Comparison of ENCODE assay signal across 13 mouse cellular contexts in the genomic region with DNA sequence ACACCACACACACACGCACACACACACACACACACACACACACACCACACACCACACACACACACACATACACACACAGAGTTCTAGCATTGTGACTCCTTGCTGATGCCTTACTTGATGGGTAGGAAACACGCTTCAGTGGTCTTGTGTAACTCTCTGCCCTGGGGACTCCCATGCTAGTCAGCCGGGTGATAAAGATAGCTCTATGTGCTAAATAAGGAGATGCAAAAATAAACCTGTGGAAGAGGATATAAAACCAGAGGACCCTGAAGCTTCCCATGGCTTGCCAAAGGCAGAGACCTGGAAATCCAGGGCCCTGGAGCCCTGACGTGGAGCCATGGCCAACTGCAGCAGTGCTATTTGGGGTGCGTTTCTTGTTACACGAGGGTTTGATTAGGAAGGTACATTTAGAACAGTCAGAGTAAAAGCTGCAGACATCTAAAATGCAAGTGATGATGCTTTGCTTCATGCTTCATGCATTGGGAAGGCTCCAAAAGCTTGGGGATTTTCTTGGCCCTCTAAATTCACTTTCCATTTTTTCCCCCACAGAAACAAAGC. TPM values are rescaled to one million over a fixed set of nuclear protein-coding genes. Genes with fewer than 3 reads are reported as not detected.
DNase-seq lines count a peak whose midpoint lies in the region; ATAC-seq and TF ChIP-seq lines count a peak whose summit lies in the region.
"Had no signal": no experiment of that assay in that cellular context is flagged by ENCODE, and none has a peak within 500 bp of the region (broad histone marks: within the 10 kb centered on the region; RNA-seq: fewer than 3 reads in every experiment).

No protein-coding gene starts in this region.

- peak overlapping the region; percentile 69 for H3K4me2 ChIP-seq in CH12.LX (ENCODE audit: insufficient read depth, low read depth, poor library complexity, severe bottlenecking)
- no peak overlapping the region for H3K4me2 ChIP-seq in stomach, postnatal 0 days (replicated peaks; ENCODE audit: low read depth)

- TF ChIP-seq POLR2A in CH12.LX (IDR thresholded peaks at IDR 0.05; ENCODE audit: low read depth, low read length): no peak
- TF ChIP-seq POLR2A in cortical plate, adult 2 months (IDR thresholded peaks at IDR 0.05; ENCODE audit: extremely low read depth, insufficient read depth, low read length): no peak

- no peak; the same call in 1 of the 2 replicates for TF ChIP-seq RAD21 in CH12.LX (IDR thresholded peaks at IDR 0.05; ENCODE audit: low read depth, low read length)

- ATAC-seq in stomach, postnatal 0 days (ENCODE audit: low FRiP score, low TSS enrichment): no peak

- intact Hi-C loops in heart, postnatal 14 days (cut with DNase I): no loop called here
- intact Hi-C loops in left cerebral cortex, postnatal 25 days (cut with DNase I): no loop called here

- H3K36me3 ChIP-seq in heart, embryonic 10.5 days: 0 out of 2 replicates have a peak, but pooled peaks cover 2% of the 10 kb centered on the region
- H3K36me3 ChIP-seq in CH12.LX (replicated peaks in 1 of 2; ENCODE audit: control insufficient read depth in 1 of 2, insufficient read depth in 1 of 2, low read length in 1 of 2): no peaks in the 10 kb centered on the region
- no peaks in the 10 kb centered on the region for H3K36me3 ChIP-seq in stomach, postnatal 0 days (ENCODE audit: control insufficient read depth, insufficient read depth, low read length)
- H3K36me3 ChIP-seq: forebrain, embryonic 10.5 days; G1E had no signal

- WGBS in heart, embryonic 10.5 days: 50% methylated on average over 6 of the region's 6 CpGs
- WGBS in stomach, postnatal 0 days: 64% methylated on average over 5 of the region's 6 CpGs

- no peak for DNase-seq in heart, embryonic 10.5 days (ENCODE audit: low spot score)
- DNase-seq in heart, postnatal 14 days: no peak
- peak; percentile 83 for DNase-seq in CH12.LX (ENCODE audit: extremely low read depth)
- DNase-seq in left cerebral cortex, postnatal 25 days (ENCODE audit: low spot score in 2 of 2): peak; percentile 53 to 88
- no peak for DNase-seq in T-cell, adult 2 months (ENCODE audit: low spot score)
- no peak for DNase-seq in stomach, postnatal 0 days (ENCODE audit: low spot score)
- no peak for DNase-seq in adrenal gland, postnatal 4 days (ENCODE audit: low spot score in 2 of 2)
- DNase-seq: liver; thymus, adult 18-20 months had no signal

- H3K9ac ChIP-seq in CH12.LX (ENCODE audit: insufficient read depth, low read depth): no peak overlapping the region
- no peak overlapping the region for H3K9ac ChIP-seq in stomach, postnatal 0 days (ENCODE audit: low read length)

- TF ChIP-seq CTCF in CH12.LX (conservative IDR thresholded peaks at IDR 0.05 in 1 of 2, IDR thresholded peaks at IDR 0.05 in 1 of 2; ENCODE audit: low read depth in 2 of 2, low read length in 2 of 2): no peak
- TF ChIP-seq CTCF in cortical plate, adult 2 months (IDR thresholded peaks at IDR 0.05; ENCODE audit: extremely low read depth, insufficient read depth, low read length): no peak
- no peak for TF ChIP-seq CTCF in stomach, postnatal 0 days (IDR thresholded peaks at IDR 0.05; ENCODE audit: low read depth)

- H3K27me3 ChIP-seq in heart, embryonic 10.5 days (ENCODE audit: insufficient read depth, poor library complexity, severe bottlenecking): no peaks in the 10 kb centered on the region
- no peaks in the 10 kb centered on the region for H3K27me3 ChIP-seq in CH12.LX (replicated peaks)
- H3K27me3 ChIP-seq in stomach, postnatal 0 days (ENCODE audit: control insufficient read depth, insufficient read depth, low read length): no peaks in the 10 kb centered on the region

- dilution Hi-C loops in CH12.LX (cut with MboI; ENCODE audit: extremely low pct_ligation_motif_present, extremely low pct_unique_long_range_greater_than_20kb, low sequenced_read_pairs): no loop called here

- peaks cover 17% of the 10 kb centered on the region for H3K4me1 ChIP-seq in heart, embryonic 10.5 days
- H3K4me1 ChIP-seq in CH12.LX (ENCODE audit: control insufficient read depth in 1 of 2, insufficient read depth in 2 of 2): peaks cover 11 to 41% of the 10 kb centered on the region in 2 experiments
- peaks cover 6% of the 10 kb centered on the region for H3K4me1 ChIP-seq in cortical plate, adult 2 months (ENCODE audit: control insufficient read depth, insufficient read depth, low read length)
- H3K4me1 ChIP-seq in stomach, postnatal 0 days (replicated peaks; ENCODE audit: control insufficient read depth, insufficient read depth): no peaks in the 10 kb centered on the region

- H3K27ac ChIP-seq in heart, embryonic 10.5 days: peak overlapping the region; percentile 56
- peak overlapping the region; percentile 87 for H3K27ac ChIP-seq in CH12.LX (ENCODE audit: insufficient read depth, low read depth)
- peak overlapping the region; percentile 89 for H3K27ac ChIP-seq in cortical plate, adult 2 months (ENCODE audit: insufficient read depth, low read length)
- no peak overlapping the region for H3K27ac ChIP-seq in stomach, postnatal 0 days (replicated peaks)
- H3K27ac ChIP-seq: forebrain, embryonic 10.5 days had no signal

- TF ChIP-seq EP300 in CH12.LX (IDR thresholded peaks at IDR 0.05; ENCODE audit: low read length): peak; percentile 77
- TF ChIP-seq EP300 in stomach, postnatal 0 days (optimal IDR thresholded peaks at IDR 0.05): no peak

- no peak overlapping the region for H3K4me3 ChIP-seq in heart, embryonic 10.5 days
- H3K4me3 ChIP-seq in CH12.LX (replicated peaks in 1 of 3; ENCODE audit: low read depth in 2 of 3, low read length in 2 of 3, poor library complexity in 1 of 3): peak overlapping the region in 1 of 3 experiments; percentile 44
- no peak overlapping the region for H3K4me3 ChIP-seq in cortical plate, adult 2 months (ENCODE audit: insufficient read depth, low read length)
- H3K4me3 ChIP-seq in stomach, postnatal 0 days (ENCODE audit: low read depth, low read length): no peak overlapping the region
- H3K4me3 ChIP-seq: forebrain, embryonic 10.5 days; megakaryocyte, embryonic 14.5 days had no signal

- H3K9me3 ChIP-seq in heart, embryonic 10.5 days: no peaks in the 10 kb centered on the region
- H3K9me3 ChIP-seq in CH12.LX (replicated peaks; ENCODE audit: low read length): peaks cover 8% of the 10 kb centered on the region
- H3K9me3 ChIP-seq in stomach, postnatal 0 days (ENCODE audit: control insufficient read depth, low read length): no peaks in the 10 kb centered on the region
- H3K9me3 ChIP-seq: forebrain, embryonic 10.5 days had no signal

- in situ Hi-C loops in CH12.LX (cut with MboI; ENCODE audit: low pct_ligation_motif_present, low pct_unique_long_range_greater_than_20kb, low sequenced_read_pairs): no loop called here

- peaks cover 11% of the 10 kb centered on the region for H3K79me2 ChIP-seq in CH12.LX (replicated peaks; ENCODE audit: control insufficient read depth, extremely low read depth, insufficient read depth, poor library complexity, severe bottlenecking)

TF ChIP-seq in CH12.LX, 34 proteins besides CTCF, POLR2A, EP300 and RAD21 (continues in another document):
- TF ChIP-seq HCFC1 (IDR thresholded peaks at IDR 0.05; ENCODE audit: low read depth, low read length) (no peak; the same call in 1 of the 2 replicates), MEF2A (IDR thresholded peaks at IDR 0.05; ENCODE audit: borderline replicate concordance, low read depth, low read length) (peak; percentile 99), MAX (IDR thresholded peaks at IDR 0.05; ENCODE audit: low read length) (no peak), JUND (conservative IDR thresholded peaks at IDR 0.05; ENCODE audit: low read depth, low read length) (no peak), SMC3 (IDR thresholded peaks at IDR 0.05; ENCODE audit: low read depth, low read length) (no peak), CHD1 (IDR thresholded peaks at IDR 0.05; ENCODE audit: low read depth, low read length) (0 out of 2 replicates have a peak, but pooled peaks have one; percentile 57), E2F4 (IDR thresholded peaks at IDR 0.05; ENCODE audit: insufficient replicate concordance, low read depth, low read length) (no peak), ZC3H11A (IDR thresholded peaks at IDR 0.05; ENCODE audit: low read depth, low read length) (no peak), NRF1 (IDR thresholded peaks at IDR 0.05; ENCODE audit: low read depth, low read length) (no peak), MAFK (IDR thresholded peaks at IDR 0.05; ENCODE audit: insufficient replicate concordance, low read length) (0 out of 2 replicates have a peak, but pooled peaks have one; percentile 48), SIN3A (IDR thresholded peaks at IDR 0.05; ENCODE audit: low read length) (no peak), ZKSCAN1 (IDR thresholded peaks at IDR 0.05; ENCODE audit: borderline replicate concordance, low read depth, low read length) (no peak), ETS1 (conservative IDR thresholded peaks at IDR 0.05; ENCODE audit: low read depth, low read length) (peak; percentile 94), JUN (IDR thresholded peaks at IDR 0.05; ENCODE audit: insufficient read depth, low read depth, low read length) (peak; percentile 16; the same call in 1 of the 2 replicates), KAT2A (IDR thresholded peaks at IDR 0.05; ENCODE audit: insufficient replicate concordance, low read length) (no peak), MYC (IDR thresholded peaks at IDR 0.05; ENCODE audit: low read depth, low read length) (0 out of 2 replicates have a peak, but pooled peaks have one; percentile 47), TCF12 (IDR thresholded peaks at IDR 0.05; ENCODE audit: low read depth, low read length) (peak; percentile 77), UBTF (IDR thresholded peaks at IDR 0.05; ENCODE audit: low read depth, low read length) (no peak), USF2 (conservative IDR thresholded peaks at IDR 0.05; ENCODE audit: low read depth, low read length) (no peak), TBP (conservative IDR thresholded peaks at IDR 0.05; ENCODE audit: low read depth, low read length) (no peak), PAX5 (IDR thresholded peaks at IDR 0.05; ENCODE audit: low read length) (no peak), IRF4 (IDR thresholded peaks at IDR 0.05; ENCODE audit: low read depth, low read length) (peak; percentile 77), GABPA (IDR thresholded peaks at IDR 0.05; ENCODE audit: insufficient replicate concordance, low read depth, low read length) (no peak), BHLHE40 (IDR thresholded peaks at IDR 0.05; ENCODE audit: low read depth, low read length) (peak; percentile 75)

RNA-seq across cellular contexts. Expression of gene Rasgrp3, which starts 7.4 kb away (rescaled TPM):
- 15.4 and 18.5 TPM in 2 replicates for polyA plus RNA-seq in heart, embryonic 10.5 days (2016; fragmentation: Nextera tagmentation; extraction: Ambion mirVana)
- 10 to 100 TPM; 38.4 to 38.9 TPM for total RNA-seq in heart, postnatal 14 days (2021)
- 79.6 and 115 TPM in 2 replicates for total RNA-seq in CH12.LX (2012; rRNA removed)
- total RNA-seq in CH12.LX (2014; rRNA removed): 164 and 166 TPM in 2 replicates
- 161 and 162 TPM in 2 replicates for polyA plus RNA-seq in CH12.LX (2012; ENCODE audit: insufficient read length, low read depth)
- 11.1 and 12.7 TPM in 2 replicates for polyA plus RNA-seq in cortical plate, adult 2 months (2012; rRNA removed)
- total RNA-seq in left cerebral cortex, postnatal 25 days (2021): 10 to 100 TPM; 10.4 to 10.9 TPM
- polyA plus RNA-seq in stomach, postnatal 0 days (2015; fragmentation: Nextera tagmentation; extraction: Ambion mirVana): 5.2 and 8.2 TPM in 2 replicates
- total RNA-seq in adrenal gland, postnatal 4 days (2021): 10 to 100 TPM; 27.3 to 27.5 TPM
- polyA plus RNA-seq: G1E had no signal

Comparison
In these comparisons a context has a peak if more than half of its experiments do, and no peak if none do; other contexts are left out.
1. DNase-seq: peak in CH12.LX (single experiment) and left cerebral cortex, postnatal 25 days (2 of 2); none in heart, embryonic 10.5 days (single experiment), heart, postnatal 14 days (0 of 2), T-cell, adult 2 months (single experiment), stomach, postnatal 0 days (single experiment) and adrenal gland, postnatal 4 days (0 of 2).